Mouse (Mus musculus) left cerebral cortex, postnatal 4 days (tissue): ENCODE measurements around the gene Lzts2. TPM values are rescaled to one million over a fixed set of nuclear protein-coding genes. Genes with fewer than 3 reads are reported as not detected.

Experiments used
- DNase-seq: peaks from one replicate; pipeline ENCODE4 v3.0.0-alpha.2; 2022
- intact Hi-C: fragments of 180-260 bp; cut with DNase I; formaldehyde crosslinking; loops from one replicate; pipeline ENCODE4 v1.15.1; 2025
- total RNA-seq, 2 experiments: library from RNA; stranded (reverse); gene quantifications; 2 replicates each; pipeline ENCODE4 v1.2.3; 2021

Gene Lzts2
- 10 to 100 TPM; 30.2 to 35.1 TPM for total RNA-seq

- no peak for DNase-seq
- intact Hi-C loops = no loop called here
These were observed at the start of gene Lzts2 for GRCm38 (mm10) chr19:45014335-45014971. Gene Lzts2, plus strand, starts transcription at chr19:45014414.

- DNase-seq = no peak
- intact Hi-C loops = no loop called here
These were observed 48.2 kb upstream of the Lzts2 start for GRCm38 (mm10) chr19:44965978-44966377.

- intact Hi-C loops = no loop called here
- no peak for DNase-seq
These were observed 45.9 kb upstream of the Lzts2 start for GRCm38 (mm10) chr19:44968329-44968728.

GRCm38 (mm10) chr19:44976636-44977035, 37.6 kb upstream of the Lzts2 start:
- intact Hi-C loops = no loop called here
- no peak for DNase-seq

GRCm38 (mm10) chr19:44977148-44977547, 37.1 kb upstream of the Lzts2 start:
- intact Hi-C loops = no loop called here

GRCm38 (mm10) chr19:44980787-44981186, 33.4 kb upstream of the Lzts2 start:
- intact Hi-C loops = no loop called here
- DNase-seq = no peak

More at GRCm38 (mm10) chr19:44977148-44977547, 37.1 kb upstream of the Lzts2 start:
- DNase-seq = no peak

GRCm38 (mm10) chr19:44982477-44983115, 31.6 kb upstream of the Lzts2 start:
- intact Hi-C loops = no loop called here
- DNase-seq = no peak

GRCm38 (mm10) chr19:44983366-44983765, 30.8 kb upstream of the Lzts2 start:
- DNase-seq = no peak
- intact Hi-C loops = no loop called here

- intact Hi-C loops = no loop called here
- DNase-seq = no peak
These were observed 29.8 kb upstream of the Lzts2 start for GRCm38 (mm10) chr19:44984420-44984819.

GRCm38 (mm10) chr19:44985159-44985988, 28.8 kb upstream of the Lzts2 start:
- intact Hi-C loops = no loop called here
- no peak for DNase-seq

- intact Hi-C loops = no loop called here
- no peak for DNase-seq
These were observed 27.2 kb upstream of the Lzts2 start for GRCm38 (mm10) chr19:44987004-44987403.

GRCm38 (mm10) chr19:44987851-44988250, 26.4 kb upstream of the Lzts2 start:
- no peak for DNase-seq
- intact Hi-C loops = loop anchor here (2.0 kb wide), 1 partner anchor 31 kb away; no protein-coding TSS in a partner anchor

GRCm38 (mm10) chr19:44988321-44988720, 25.9 kb upstream of the Lzts2 start:
- intact Hi-C loops = loop anchor here (2.0 kb wide), 1 partner anchor 30 kb away; no protein-coding TSS in a partner anchor
- DNase-seq = no peak

GRCm38 (mm10) chr19:44988831-44989566, 25.2 kb upstream of the Lzts2 start, which contains the start of gene Sema4g:
Gene Sema4g, plus strand, starts transcription at chr19:44989101.
- peak; percentile 66 for DNase-seq
- intact Hi-C loops = loop anchor here (2.0 kb wide), 1 partner anchor 30 kb away; no protein-coding TSS in a partner anchor

GRCm38 (mm10) chr19:44989567-44990495, 24.4 kb upstream of the Lzts2 start:
- no peak for DNase-seq
- intact Hi-C loops = loop anchor here (2.0 kb wide), 1 partner anchor 29 kb away; no protein-coding TSS in a partner anchor

GRCm38 (mm10) chr19:44991031-44991430, 23.2 kb upstream of the Lzts2 start:
- intact Hi-C loops = no loop called here
- no peak for DNase-seq

- intact Hi-C loops = no loop called here
- no peak for DNase-seq
These were observed 22.0 kb upstream of the Lzts2 start for GRCm38 (mm10) chr19:44992246-44992645.

- no peak for DNase-seq
- intact Hi-C loops = no loop called here
These were observed 21.5 kb upstream of the Lzts2 start for GRCm38 (mm10) chr19:44992712-44993111.

GRCm38 (mm10) chr19:44997786-44998185, 16.4 kb upstream of the Lzts2 start:
- intact Hi-C loops = no loop called here
- no peak for DNase-seq
